Mouse (Mus musculus) limb, embryonic 15.5 days (tissue): Measurements from ENCODE around the gene Pde6g. TPM values are rescaled to one million over a fixed set of nuclear protein-coding genes. Genes with fewer than 3 reads are reported as not detected.

Source experiments
- ATAC-seq: fragments of 200-750 bp; cut with Nextera tagmentation; 2 replicates; pipeline ENCODE4 v1.8.0; 2017; ENCODE audit warnings: low read depth, moderate TSS enrichment; ENCODE audit not compliant: insufficient number of reproducible peaks, low FRiP score, low TSS enrichment
- H3K27ac ChIP-seq: fragments of 300-500 bp; sonication (generic); 2 replicates; pipeline ENCODE4 v1.5.1; 2015; ENCODE audit warnings: moderate library complexity, mild to moderate bottlenecking, inconsistent platforms
- H3K27me3 ChIP-seq: fragments of 300-500 bp; sonication (generic); 2 replicates; pipeline ENCODE4 v1.6.1; 2015; ENCODE audit warnings: inconsistent platforms
- H3K36me3 ChIP-seq: fragments of 300-500 bp; sonication (generic); 2 replicates; pipeline ENCODE4 v1.6.1; 2015; ENCODE audit warnings: inconsistent platforms
- H3K4me1 ChIP-seq: fragments of 300-500 bp; sonication (generic); 2 replicates; pipeline ENCODE4 v1.6.1; 2015; ENCODE audit warnings: inconsistent platforms
- H3K4me2 ChIP-seq: fragments of 300-500 bp; sonication (generic); 2 replicates; pipeline ENCODE4 v1.6.1; 2015; ENCODE audit warnings: mild to moderate bottlenecking, inconsistent platforms
- H3K4me3 ChIP-seq: fragments of 300-500 bp; sonication (generic); 2 replicates; pipeline ENCODE4 v1.5.1; 2015; ENCODE audit warnings: mild to moderate bottlenecking, inconsistent platforms
- H3K9ac ChIP-seq: fragments of 300-500 bp; sonication (generic); 2 replicates; pipeline ENCODE4 v1.6.1; 2015; ENCODE audit warnings: inconsistent platforms
- H3K9me3 ChIP-seq: fragments of 300-500 bp; sonication (generic); 2 replicates; pipeline ENCODE4 v1.6.1; 2016; ENCODE audit warnings: inconsistent platforms
- WGBS: fragments of 180-500 bp; shearing (Covaris S2); methylation state at CpG from one replicate; pipeline ENCODE4 v1.1.7; 2015; 5-methylcytosine and 5-hydroxymethylcytosine counted together
- polyA plus RNA-seq: library from polyadenylated mRNA; unstranded; fragments of >200 nt; fragmentation: Nextera tagmentation; extraction: Ambion mirVana; gene quantifications from 2 replicates; pipeline ENCODE4 v1.2.1, GENCODE M21; 2015

Pde6g gene
- polyA plus RNA-seq: 0.17 and 0.52 TPM in 2 replicates

DNA sequence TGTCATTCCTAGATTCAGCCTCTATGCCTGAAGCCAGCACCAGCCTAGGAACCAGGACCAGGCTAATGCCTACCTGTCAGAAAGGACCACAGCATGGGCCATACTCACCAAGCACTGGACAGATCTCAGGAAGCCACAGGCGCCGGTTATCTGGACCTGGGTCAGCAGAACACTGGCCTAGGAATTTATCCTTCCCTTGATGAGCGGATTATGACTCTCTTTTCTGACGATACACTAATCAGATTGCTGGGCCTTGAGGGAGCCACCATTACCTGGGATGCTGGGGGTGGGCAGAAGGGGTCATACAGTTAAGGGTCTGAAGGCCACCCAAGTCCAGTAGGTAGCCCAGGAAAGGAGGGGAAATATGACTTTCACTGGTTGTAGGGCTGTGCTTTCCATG, at the start of gene Pde6g:
Pde6g (minus strand) TSS at position 195 of the 400 bp plus-strand sequence.
- H3K9ac ChIP-seq: 0 out of 2 replicates have a peak within 1 kb of the TSS, but pooled peaks have one; percentile 7
- peaks cover 7% of the 10 kb centered on the region for H3K4me1 ChIP-seq
- no peak within 1 kb of the TSS for H3K4me2 ChIP-seq
- no peak within 1 kb of the TSS for H3K4me3 ChIP-seq
- 88% methylated on average over 4 of the region's 4 CpGs for WGBS
- H3K27ac ChIP-seq: no peak within 1 kb of the TSS
- H3K36me3 ChIP-seq: 0 out of 2 replicates have a peak, but pooled peaks cover 3% of the 10 kb centered on the region
- no peaks in the 10 kb centered on the region for H3K9me3 ChIP-seq
- ATAC-seq: no peak
- H3K27me3 ChIP-seq: no peaks in the 10 kb centered on the region

DNA sequence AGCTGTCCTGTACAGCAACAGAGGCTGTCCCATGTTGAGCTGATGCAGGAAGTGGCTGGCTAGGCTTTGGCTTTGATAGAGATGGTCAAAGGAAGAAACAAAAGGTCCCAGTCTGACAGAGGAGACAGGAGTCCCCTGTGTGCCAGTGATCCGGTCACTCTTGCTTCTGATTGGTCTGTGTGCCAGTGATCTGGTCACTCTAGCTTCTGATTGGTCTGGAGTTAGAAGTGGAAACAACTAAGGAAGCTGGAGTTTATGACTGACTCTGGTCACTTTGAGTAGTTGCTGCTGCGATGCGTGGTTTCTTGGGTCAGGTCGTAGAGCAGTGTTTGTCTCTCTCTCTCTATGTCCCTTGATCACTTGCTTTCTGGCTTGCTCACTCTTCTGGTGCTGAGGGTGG, 48.4 kb upstream of the Pde6g start:
- no peak for ATAC-seq
- Histone ChIP-seq H3K9me3 (no peaks in the 10 kb centered on the region), H3K4me2 (no peak overlapping the region), H3K27ac (no peak overlapping the region), H3K27me3 (no peaks in the 10 kb centered on the region), H3K4me1 (peaks cover 5% of the 10 kb centered on the region), H3K36me3 (peaks cover 28% of the 10 kb centered on the region), H3K9ac (no peak overlapping the region), H3K4me3 (no peak overlapping the region)
- WGBS: 82% methylated on average over 4 of the region's 4 CpGs

DNA sequence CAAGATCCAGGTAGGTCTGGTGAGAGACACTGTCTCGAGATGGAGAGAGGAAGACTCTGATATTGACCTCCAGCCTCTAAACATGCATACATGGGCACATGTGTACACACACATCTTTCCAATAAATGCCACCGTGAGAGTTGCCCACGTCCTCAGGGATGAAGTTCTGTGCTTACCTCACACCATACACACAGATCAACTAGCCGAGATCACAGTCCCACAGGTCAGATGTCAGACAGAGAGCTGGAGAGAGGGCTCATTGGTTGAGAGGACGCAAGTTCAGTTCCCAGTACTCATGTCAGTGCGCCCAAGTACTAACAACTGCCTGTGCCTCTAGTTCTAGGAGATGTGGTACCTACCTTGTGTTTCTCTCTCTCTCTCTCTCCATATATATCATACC, 47.7 kb upstream of the Pde6g start:
- Histone ChIP-seq H3K27ac (no peak overlapping the region), H3K9me3 (no peaks in the 10 kb centered on the region), H3K4me1 (peaks cover 5% of the 10 kb centered on the region), H3K4me3 (no peak overlapping the region), H3K36me3 (peaks cover 34% of the 10 kb centered on the region), H3K27me3 (no peaks in the 10 kb centered on the region), H3K4me2 (no peak overlapping the region), H3K9ac (no peak overlapping the region)
- WGBS: 66% methylated on average over 6 of the region's 6 CpGs
- ATAC-seq: no peak

DNA sequence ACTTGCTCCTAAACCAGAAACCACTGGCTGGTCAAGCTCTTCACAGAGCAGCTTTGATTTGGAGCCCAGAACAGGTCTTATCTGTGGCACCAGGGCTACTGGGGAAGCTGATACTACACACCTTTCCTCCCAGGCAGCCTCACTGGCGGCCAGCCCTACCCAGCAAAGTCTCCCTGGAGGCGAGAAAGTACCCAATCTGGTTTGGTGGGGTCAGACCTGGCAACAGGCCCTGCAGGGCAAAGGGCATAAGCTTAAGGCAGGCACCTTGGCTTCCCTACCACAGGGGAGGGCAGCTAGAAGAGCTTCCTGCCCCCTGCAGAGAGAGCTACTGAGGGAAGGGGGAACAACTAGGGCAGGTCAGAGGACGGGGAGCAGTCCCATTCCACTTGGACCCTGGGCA, 47.1 kb upstream of the Pde6g start:
- Histone ChIP-seq H3K27me3 (no peaks in the 10 kb centered on the region), H3K9me3 (no peaks in the 10 kb centered on the region), H3K27ac (no peak overlapping the region), H3K4me3 (no peak overlapping the region), H3K4me2 (no peak overlapping the region), H3K36me3 (peaks cover 40% of the 10 kb centered on the region), H3K9ac (no peak overlapping the region), H3K4me1 (peaks cover 5% of the 10 kb centered on the region)
- 13% methylated on average over 3 of the region's 3 CpGs for WGBS
- no peak for ATAC-seq

DNA sequence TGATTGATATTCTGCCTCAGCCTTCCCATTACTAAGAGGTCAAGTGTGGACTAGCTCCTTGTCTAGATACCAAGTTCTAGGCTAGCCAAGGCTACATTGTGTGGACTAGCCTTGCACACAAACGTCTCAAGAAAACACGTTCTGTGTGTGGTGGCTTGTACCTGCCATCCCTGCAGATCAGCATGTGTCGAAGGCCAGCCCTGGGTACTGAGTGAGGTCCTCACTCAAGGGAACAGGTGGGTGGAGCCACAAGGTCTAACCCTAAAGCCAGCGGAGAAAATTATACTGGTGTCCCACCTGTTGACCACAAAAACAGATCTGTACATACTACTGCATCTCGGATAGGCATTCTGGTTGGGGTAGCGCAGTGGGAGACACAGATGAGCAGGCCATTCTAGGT, 46.6 kb upstream of the Pde6g start:
- Histone ChIP-seq H3K9me3 (no peaks in the 10 kb centered on the region), H3K4me2 (no peak overlapping the region), H3K36me3 (peaks cover 45% of the 10 kb centered on the region), H3K4me1 (peaks cover 5% of the 10 kb centered on the region), H3K4me3 (no peak overlapping the region), H3K27me3 (no peaks in the 10 kb centered on the region), H3K27ac (no peak overlapping the region), H3K9ac (no peak overlapping the region)
- ATAC-seq: no peak
- WGBS: 76% methylated on average over 6 of the region's 6 CpGs

DNA sequence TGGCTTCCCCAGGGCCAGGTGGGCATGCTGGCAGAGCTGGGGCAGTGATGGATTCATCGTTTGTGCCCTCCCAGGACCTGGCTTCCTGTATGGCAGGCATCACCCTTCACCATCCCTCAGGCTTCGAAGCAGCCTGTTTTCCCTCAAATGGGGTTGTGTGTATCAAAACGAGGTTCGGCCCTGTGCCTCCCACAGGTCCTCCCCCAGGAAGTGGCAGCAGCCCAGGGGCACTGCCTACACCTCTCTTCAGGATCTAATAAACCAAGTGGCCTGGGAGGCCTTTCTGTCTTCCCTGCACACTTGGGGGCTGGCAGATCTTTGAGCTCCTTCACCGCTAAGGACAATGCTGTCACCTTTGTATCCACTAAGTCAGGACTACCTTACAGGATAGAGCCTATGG, 45.6 kb upstream of the Pde6g start:
- Histone ChIP-seq H3K4me2 (no peak overlapping the region), H3K27me3 (no peaks in the 10 kb centered on the region), H3K9me3 (no peaks in the 10 kb centered on the region), H3K27ac (no peak overlapping the region), H3K9ac (no peak overlapping the region), H3K36me3 (peaks cover 52% of the 10 kb centered on the region), H3K4me1 (peaks cover 6% of the 10 kb centered on the region), H3K4me3 (no peak overlapping the region)
- 83% methylated on average over 5 of the region's 5 CpGs for WGBS
- no peak for ATAC-seq

DNA sequence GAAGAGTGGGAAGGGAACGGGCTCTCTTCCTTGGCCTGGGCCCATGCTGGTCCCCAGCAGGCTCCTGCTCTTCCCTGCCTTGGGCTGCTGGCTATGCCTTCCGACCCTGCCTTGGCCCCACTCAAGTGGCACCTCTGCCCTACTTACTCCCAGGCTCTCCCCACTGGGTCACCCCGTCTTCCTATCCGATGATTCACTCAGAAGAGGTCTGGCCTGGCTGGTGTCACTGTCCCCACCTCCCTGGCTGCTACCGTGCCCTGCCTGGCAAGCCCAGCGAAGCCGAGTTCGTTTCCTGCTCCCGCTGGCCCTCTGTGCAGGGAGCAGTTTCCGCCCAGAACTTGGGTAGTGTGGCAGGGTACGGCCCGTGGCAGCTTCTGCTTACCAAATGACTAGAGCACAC, 44.9 kb upstream of the Pde6g start:
- H3K4me1 ChIP-seq: peaks cover 13% of the 10 kb centered on the region
- peaks cover 52% of the 10 kb centered on the region for H3K36me3 ChIP-seq
- no peak for ATAC-seq
- H3K9me3 ChIP-seq: no peaks in the 10 kb centered on the region
- 92% methylated on average over 12 of the region's 12 CpGs for WGBS
- no peak overlapping the region for H3K4me3 ChIP-seq
- no peak overlapping the region for H3K9ac ChIP-seq
- H3K27me3 ChIP-seq: no peaks in the 10 kb centered on the region
- H3K4me2 ChIP-seq: no peak overlapping the region
- no peak overlapping the region for H3K27ac ChIP-seq

DNA sequence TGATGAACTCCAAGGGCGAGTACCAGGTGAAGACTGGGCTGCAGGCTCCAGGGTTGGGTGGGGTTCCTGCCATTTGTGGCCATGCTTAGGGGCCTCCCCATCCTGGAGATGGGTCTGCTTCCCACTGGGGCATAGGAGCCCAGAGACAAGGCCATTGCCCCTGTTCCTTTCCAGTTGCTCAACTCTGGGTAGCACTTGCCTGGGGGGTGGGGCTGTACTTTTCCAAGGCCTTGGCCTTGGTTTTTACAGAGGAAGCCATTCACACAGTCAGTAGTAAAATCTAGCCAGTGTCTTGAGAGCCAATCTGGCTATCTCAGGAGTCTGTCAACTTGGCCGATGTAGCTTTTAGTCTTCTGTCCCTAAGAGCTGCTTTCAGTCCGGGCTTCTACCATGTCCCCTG, 44.1 kb upstream of the Pde6g start:
- Histone ChIP-seq H3K4me1 (peaks cover 21% of the 10 kb centered on the region), H3K9ac (no peak overlapping the region), H3K27ac (no peak overlapping the region), H3K27me3 (no peaks in the 10 kb centered on the region), H3K4me3 (no peak overlapping the region), H3K4me2 (no peak overlapping the region), H3K9me3 (no peaks in the 10 kb centered on the region), H3K36me3 (peaks cover 52% of the 10 kb centered on the region)
- no peak for ATAC-seq
- 89% methylated on average over 3 of the region's 3 CpGs for WGBS

DNA sequence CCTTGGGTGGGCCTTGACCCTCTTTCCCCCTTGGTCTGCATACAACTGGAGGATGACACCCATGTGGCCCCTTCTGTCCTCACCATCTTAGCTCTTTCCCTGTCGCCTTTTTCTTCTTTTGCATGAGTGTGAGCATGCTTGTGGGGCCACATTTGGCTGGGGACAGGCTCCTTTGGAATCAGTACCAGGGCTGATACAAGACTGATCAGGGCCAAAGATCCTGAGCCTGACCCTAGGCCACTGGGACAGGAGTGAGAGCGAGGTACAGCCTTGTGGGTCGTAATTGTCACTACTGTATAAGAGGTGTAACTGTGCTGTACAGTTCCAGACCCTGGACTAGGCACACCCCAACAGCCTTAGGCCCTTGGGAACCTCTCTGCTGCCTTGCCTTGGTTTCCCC, 40.6 kb upstream of the Pde6g start:
- Histone ChIP-seq H3K9me3 (no peaks in the 10 kb centered on the region), H3K4me2 (no peak overlapping the region), H3K36me3 (peaks cover 49% of the 10 kb centered on the region), H3K4me3 (no peak overlapping the region), H3K4me1 (peaks cover 37% of the 10 kb centered on the region), H3K27me3 (no peaks in the 10 kb centered on the region), H3K9ac (no peak overlapping the region), H3K27ac (no peak overlapping the region)
- whole genome bisulfite sequencing: 87% methylated on average over 3 of the region's 3 CpGs
- no peak for ATAC-seq

DNA sequence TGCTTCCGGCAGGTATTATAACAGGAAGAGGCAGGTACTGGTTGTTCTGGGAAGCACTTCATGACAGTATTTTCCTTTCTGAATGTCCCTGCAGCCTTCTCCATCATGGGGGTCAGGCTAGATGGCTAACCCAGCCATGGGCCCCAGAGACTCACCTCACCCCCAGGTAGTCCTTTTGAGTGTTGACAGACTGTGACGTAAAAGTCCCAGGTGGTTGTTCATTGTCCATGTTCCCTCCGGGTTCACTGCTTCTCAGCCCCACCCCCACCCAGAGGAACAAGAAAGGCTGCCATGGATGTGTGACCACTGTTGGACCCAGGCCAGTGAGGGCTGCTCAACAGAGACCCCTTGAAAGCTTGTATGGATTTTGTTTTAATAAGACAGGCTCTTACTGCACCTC, 40.1 kb upstream of the Pde6g start:
- H3K4me2 ChIP-seq: peak overlapping the region; percentile 98
- peaks cover 37% of the 10 kb centered on the region for H3K4me1 ChIP-seq
- H3K27ac ChIP-seq: 0 out of 2 replicates have a peak overlapping the region, but pooled peaks have one; percentile 85
- H3K9ac ChIP-seq: no peak overlapping the region
- no peaks in the 10 kb centered on the region for H3K9me3 ChIP-seq
- H3K36me3 ChIP-seq: peaks cover 49% of the 10 kb centered on the region
- ATAC-seq: no peak
- peak overlapping the region; percentile 83 for H3K4me3 ChIP-seq
- H3K27me3 ChIP-seq: no peaks in the 10 kb centered on the region
- WGBS: 44% methylated on average over 3 of the region's 3 CpGs

DNA sequence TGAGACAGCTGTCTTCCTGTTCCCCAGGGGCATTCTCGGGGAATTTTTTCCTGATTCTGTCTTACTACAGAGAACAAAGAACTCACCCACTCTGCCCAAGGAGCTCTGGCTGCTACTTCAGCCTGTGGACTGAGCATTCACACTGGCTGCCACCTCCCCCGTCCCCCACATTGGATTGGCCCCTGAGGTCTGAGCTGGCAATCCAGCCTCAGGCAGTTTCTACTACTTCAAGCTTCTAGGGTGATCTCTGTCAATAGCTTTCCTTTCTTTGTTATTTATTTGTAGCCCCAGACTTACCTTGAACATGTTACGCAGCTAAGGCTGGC, 39.5 kb upstream of the Pde6g start:
- Histone ChIP-seq H3K27ac (0 out of 2 replicates have a peak overlapping the region, but pooled peaks have one; percentile 85), H3K27me3 (no peaks in the 10 kb centered on the region), H3K9me3 (no peaks in the 10 kb centered on the region), H3K36me3 (peaks cover 49% of the 10 kb centered on the region), H3K4me2 (peak overlapping the region; percentile 98), H3K4me1 (peaks cover 37% of the 10 kb centered on the region), H3K4me3 (peak overlapping the region; percentile 83), H3K9ac (peak overlapping the region; percentile 12)
- 18% methylated on average over 3 of the region's 3 CpGs for WGBS
- ATAC-seq: no peak

DNA sequence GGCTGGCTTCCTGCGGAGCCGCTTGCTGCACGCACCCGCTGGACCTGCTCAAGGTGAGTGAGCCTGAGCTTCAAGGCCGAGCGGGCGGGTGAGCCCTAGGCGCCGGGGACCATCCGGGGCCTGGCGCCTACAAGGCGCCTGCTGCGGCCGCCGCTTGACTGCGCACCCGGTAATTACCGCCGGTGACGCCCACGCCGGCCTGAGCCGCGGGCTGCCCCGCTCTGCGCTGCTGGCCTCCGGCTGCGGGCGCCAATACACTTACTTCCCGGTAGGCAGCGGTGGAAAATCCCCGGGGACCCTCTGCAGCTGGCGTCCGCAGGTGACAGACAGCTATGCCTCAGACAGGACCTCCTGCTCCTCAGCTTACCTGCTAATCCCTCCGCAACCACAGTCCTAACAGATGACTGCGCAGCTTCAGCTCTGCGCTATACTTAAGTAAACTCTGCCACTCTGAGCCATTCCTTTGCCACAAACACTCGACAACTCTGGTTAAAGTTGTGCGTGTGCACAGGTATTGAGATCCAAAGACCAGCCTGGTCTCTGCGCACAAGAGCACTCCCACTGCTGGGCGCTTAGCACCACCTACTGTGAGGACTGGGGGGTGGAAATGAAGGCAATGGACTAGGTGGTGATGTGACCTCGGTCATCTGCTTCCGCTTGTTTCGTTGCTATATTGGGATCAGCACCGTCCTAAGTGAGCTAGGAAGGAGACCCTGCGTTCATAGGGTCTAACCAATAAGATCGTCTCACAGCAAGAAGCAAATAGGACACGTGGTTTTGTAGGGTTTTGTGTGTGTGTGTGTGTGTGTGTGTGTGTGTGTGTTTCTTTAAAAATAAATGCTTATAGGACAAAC, 39.0 kb upstream of the Pde6g start:
- peaks cover 37% of the 10 kb centered on the region for H3K4me1 ChIP-seq
- H3K9ac ChIP-seq: peak overlapping the region; percentile 79
- peaks cover 49% of the 10 kb centered on the region for H3K36me3 ChIP-seq
- peak overlapping the region; percentile 85 for H3K27ac ChIP-seq
- peak overlapping the region; percentile 83 for H3K4me3 ChIP-seq
- H3K9me3 ChIP-seq: no peaks in the 10 kb centered on the region
- H3K27me3 ChIP-seq: no peaks in the 10 kb centered on the region
- ATAC-seq: peak; percentile 8; the same call in 1 of the 2 replicates
- under 1% methylated on average over 48 of the region's 48 CpGs for WGBS
- H3K4me2 ChIP-seq: peak overlapping the region; percentile 98
